Mouse (Mus musculus) heart, postnatal 10 days (tissue): ENCODE data around the gene Crygn. TPM values are rescaled to one million over a fixed set of nuclear protein-coding genes. Genes with fewer than 3 reads are reported as not detected.
A peak's percentile ranks its signal among the peaks of the same experiment; 100 is the strongest.

Experiments
- DNase-seq, 2 experiments: peaks; one replicate each; pipeline ENCODE4 v3.0.0; 2021
- intact Hi-C: fragments of 180-260 bp; cut with DNase I; formaldehyde crosslinking; loops from one replicate; pipeline ENCODE4 v1.15.1; 2025
- total RNA-seq, 2 experiments: library from RNA; stranded (reverse); gene quantifications; 2 replicates each; pipeline ENCODE4 v1.2.3; 2021

The Crygn gene
- total RNA-seq, 2 experiments from 2014 or later, result not detected

DNA sequence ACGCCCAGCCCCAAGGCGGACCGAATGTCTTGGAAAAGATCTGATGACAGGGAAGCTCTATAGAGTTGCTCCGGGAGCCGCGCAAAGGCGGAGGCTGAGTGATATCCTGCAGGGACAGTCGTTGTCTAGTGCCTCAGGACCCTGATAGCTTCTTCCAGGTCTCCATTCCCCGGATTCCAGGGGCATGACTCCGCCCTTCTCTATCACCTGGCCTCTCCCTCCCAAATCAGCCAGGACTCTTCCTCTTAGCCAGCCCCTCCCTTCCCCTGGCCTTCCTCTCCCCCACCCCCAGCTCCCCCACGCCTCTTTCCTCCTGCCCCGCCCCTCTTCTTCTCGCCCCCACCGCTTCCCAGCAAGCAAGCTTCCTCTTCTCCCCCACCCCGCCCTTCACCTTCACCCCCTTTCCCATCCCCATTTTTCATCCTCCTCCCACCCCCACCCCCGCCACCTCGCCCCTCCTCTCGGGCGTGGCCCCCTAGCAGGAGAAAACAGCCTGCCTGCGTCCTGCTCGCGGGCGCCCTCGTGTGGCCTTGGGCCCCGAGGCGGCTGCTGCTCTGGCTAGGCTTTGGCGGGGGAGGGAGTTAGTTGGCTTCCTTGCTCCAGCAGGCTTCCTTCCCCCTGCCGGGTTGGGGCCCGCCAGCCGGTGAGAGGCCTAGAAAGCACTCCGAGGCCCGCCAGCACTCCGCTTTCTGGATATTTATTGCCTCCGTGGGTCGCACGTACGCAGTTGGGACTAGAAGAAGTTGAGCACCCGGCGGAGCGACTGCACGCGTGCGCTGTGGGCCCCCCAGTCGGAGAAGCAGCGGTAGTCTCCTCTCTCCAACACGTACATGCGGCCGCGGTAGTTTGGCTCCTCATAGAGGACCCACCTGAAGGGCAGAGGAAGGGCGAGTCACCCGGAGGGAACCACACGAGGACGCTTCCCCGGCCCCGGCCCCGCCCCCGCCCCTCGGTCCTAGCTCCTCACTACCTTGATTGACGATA is 7.2 kb downstream of the Crygn start:
- DNase-seq, result peak; percentile 92 to 94
- intact Hi-C loops, result loop anchor here (2.0 kb wide), 2 partner anchors 28 to 66 kb away; partner anchors contain the start of gene Nub1

DNA sequence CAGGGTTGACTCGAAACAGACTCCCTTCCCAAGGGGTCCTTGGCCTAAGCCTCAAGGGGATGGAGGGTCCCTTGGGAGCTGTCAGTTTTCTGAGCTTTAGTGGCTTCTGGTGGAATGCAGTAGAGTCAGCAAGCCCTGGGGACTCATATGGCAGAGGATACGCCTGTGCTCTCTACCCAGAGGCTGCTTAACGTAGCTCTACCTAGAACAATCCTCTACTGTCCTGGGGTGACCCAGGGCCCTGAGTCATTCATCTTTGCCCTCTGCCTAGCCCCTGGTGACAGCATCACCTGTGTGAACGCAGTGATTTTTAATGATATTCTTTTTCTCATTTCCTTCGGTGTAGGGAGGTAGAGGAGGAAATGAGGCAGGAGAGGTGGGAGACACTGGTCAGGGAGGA is 8.1 kb downstream of the Crygn start:
- intact Hi-C loops, result loop anchor here (2.0 to 5.0 kb wide), 3 partner anchors 29 to 65 kb away; partner anchors contain the start of gene Nub1

DNA sequence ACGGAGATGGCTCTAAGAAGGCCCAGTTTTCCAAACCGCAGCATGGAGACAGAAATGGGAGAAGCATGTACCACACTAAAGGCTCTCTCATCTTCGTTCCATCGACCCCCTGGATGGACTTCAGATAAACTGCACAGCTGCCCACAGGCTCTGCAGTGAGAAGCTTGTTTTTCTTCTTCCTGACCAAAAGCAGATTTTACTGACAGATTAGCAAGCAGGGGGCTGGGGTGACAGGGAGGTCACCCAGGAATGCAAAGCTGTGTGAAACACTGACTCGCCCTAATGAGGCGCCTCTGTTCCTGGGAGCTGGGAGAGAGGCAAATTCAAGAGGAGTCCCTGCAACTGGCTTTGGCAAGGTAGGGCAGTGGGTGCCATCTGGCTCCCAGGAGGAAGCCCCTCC is 10.3 kb downstream of the Crygn start:
- intact Hi-C loops, result loop anchor here (5.0 kb wide), 1 partner anchor 40 kb away; no protein-coding TSS in a partner anchor
- DNase-seq, result no peak

More for the DNA sequence above, 8.1 kb downstream of the Crygn start:
- DNase-seq, result no peak

DNA sequence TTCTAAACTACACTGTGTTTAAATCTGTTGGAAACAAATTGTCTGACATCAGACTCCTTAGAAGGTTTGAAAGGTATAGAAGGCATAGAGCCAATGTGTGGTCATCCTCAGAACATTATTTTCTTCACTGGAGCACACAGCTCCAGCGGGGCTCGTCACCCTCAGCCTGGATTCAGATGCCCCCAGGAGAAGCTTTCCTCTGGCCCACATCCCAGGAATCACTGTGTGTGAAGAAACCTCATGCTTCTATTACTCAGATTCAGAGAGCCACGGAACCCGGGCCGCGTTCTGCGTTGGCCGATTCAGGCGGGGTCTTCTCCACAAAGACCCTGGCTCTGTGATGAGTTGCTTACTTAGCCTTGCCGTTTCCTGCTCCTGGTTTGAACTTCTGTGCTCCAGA is 13.9 kb downstream of the Crygn start:
- DNase-seq, result no peak
- intact Hi-C loops, result no loop called here

DNA sequence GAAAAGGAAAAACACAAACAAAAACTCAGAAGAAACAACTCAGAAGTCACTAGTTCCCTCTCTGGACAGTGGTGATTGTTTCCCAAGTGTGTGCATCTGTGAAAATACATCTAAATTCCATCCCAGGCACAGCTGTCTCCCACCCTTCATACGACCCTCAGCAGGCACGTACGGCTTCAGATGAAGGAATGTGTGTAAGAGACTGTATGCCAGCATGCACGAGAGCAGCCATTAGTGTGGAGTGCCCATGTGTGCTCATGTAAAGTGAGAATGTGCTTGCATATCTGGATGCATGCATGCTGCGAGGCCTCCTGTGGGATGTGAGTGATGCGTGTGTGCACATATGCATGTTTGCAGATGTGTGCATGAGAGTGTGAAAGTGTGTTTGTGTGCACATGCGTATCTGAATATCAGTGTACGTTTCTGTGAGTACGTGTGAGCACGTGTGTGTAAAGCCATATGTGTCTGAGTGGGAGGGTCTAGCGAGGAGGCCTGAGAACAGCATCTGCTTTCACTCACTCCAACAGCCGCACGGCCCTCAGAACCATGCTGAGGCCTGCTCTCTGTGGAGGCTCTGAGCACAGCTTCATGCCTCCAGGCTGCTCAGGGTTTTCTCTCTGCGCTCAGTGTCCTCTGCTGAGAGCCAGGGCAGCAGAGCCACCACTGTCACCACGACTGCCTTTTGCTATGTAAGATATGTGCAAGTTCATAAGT is 16.5 kb downstream of the Crygn start:
- DNase-seq, result no peak
- intact Hi-C loops, result no loop called here

DNA sequence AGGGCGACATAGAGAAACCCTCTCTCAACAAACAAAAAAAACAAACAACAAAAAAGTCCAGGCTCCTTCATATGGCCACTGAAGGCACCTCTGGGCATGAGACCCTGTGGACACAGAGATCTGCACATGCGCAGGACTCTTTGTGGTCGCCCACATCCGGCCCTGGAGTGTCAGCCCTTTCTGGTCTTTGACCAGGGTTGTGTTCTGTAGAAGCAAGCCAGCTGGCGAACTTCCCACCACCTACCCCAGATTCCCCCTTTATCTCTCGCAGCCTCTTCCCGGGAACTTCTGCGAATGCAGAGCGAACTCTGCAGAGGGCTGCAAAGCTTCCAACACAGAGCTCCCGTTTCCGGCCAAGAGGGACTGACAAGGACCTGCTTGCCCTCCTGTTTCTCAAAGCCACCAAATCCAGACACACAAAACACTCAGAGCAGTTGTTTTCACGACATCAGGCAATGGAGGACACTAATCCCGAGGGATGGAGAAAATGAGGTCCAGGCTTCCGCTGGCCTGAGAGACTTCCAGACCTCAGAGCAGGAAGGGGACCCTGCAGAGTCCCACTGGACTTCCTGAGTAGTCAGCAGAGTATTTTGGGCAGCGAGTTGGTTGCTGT is 18.6 kb downstream of the Crygn start:
- DNase-seq, result peak; percentile 91
- intact Hi-C loops, result no loop called here

DNA sequence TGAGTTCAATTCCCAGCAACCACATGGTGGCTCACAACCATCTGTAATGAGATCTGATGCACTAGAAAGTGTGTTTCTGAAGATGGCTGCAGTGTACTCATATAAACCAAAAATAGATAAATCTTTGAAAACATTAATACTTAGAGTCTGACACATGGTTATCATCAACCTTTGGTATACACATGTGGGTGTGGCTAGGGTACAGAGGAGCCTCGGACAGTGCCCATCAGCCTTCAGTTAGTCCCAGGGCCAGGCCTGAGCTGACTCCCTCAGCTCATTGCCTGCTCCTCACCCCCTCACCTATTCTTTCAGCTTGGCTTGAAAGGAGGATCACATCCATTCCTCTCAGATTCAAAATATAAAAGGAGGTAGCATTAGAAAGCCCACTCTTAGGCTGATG is 19.3 kb downstream of the Crygn start:
- intact Hi-C loops, result no loop called here
- no peak for DNase-seq

DNA sequence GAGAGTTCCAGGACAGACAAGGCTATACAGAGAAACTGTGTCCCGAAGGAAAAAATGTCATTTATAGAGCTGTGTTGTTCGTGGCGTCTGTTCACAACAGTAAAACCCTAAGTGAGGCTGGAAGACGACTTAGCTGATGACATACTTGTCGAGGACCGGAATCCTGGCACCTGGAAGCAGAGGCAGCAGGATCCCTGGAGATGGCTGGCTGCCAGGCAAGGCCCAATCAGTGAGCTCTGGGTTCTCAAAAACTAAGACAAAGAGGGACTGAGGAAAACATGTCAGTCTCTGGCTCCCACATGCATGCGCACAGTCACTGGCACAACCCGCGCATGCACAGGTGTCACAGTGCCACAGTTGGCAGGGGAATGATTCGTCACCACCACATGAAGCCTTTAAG is 20.2 kb downstream of the Crygn start:
- DNase-seq, result no peak
- intact Hi-C loops, result no loop called here

DNA sequence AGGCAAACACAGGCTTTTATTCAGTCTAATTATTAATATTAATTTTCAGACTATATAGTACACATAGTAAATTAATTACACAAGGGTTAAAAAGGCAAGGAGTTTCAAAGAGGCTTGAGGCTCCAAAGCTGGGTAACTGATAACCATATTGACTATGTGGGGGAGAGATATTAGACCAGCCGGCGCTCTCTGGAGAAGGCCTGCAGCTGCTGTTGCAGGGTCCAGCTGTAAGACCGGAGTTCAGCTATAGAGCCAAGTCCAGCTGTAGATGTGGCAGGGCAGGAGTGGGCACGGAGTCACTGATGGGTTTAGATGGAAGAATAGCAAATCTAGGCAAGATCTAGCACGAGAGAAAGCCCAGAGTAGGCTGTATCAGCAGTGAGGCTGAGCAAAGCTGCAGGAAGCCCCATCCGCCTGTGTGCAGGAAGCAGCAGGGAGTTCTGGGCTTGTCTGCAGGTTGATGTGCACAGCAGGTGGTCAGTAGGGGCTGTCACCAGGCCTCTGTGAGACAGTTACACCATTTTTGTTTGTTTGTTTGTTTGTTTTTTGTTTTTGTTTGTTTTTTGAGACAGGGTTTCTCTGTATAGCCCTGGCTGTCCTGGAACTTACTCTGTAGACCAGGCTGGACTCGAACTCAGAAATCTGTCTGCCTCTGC is 23.9 kb downstream of the Crygn start:
- intact Hi-C loops, result no loop called here
- DNase-seq, result no peak

DNA sequence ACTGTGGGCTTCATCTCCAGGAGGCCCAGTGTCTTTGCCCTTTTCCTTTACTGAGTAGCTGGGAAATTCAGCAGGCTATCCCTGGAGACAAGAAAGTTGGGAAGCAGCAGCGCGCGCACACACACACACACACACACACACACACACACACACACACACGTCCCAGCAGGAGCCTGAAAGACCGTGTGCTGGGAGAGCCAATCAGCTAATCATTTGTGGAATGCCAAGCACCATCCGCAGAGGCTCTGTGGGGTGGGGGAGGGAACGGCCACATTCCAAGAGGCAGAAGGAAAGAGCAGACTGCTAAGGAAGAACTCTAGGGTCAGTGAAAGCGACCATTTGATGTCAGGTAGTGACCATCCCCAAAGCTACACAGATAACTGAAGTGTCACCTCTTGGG is 24.7 kb downstream of the Crygn start:
- intact Hi-C loops, result no loop called here
- DNase-seq, result no peak

DNA sequence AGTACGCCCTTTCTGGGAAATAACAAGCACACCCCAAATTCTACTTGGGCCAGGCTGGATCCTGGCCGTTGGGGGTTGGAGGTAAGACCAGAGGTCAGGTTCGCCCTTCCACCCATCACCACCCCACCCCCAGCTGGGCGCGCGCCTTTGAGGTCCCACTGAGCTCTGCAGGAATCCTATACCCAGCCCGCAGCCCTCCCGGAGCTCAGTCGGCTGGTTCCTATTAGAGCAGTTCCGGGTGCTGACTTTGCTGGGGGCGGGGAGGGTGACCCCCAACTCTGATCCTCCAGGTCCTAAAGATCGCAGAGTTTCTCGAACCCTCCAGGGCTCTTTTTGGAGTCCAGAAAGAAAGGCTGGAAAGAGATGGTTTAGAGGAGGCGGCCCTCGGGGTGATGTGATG is 26.8 kb downstream of the Crygn start:
- intact Hi-C loops, result no loop called here
- no peak for DNase-seq

DNA sequence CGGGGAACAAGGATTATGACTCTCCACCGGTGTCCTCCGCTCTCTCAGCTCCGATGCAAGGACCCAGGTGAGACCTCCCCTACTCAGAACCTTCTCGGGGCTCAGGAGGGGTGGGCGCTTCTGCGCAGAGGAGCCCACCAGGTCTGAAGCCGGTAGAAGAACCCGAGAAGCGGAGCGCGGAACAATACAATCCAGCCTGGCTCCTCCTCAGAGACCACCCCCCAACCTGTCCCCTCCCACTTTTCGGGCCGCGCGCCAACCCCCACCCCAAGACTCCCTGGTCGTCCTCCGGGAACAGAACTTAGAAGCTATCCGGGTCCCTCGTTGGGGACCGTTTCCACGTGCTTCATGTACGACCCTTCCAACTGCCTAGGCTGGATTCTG is 27.3 kb downstream of the Crygn start, which contains the start of gene Wdr86:
Gene Wdr86, minus strand, starts transcription at position 240 of the 384 bp plus-strand sequence.
- no peak for DNase-seq
- intact Hi-C loops, result no loop called here

DNA sequence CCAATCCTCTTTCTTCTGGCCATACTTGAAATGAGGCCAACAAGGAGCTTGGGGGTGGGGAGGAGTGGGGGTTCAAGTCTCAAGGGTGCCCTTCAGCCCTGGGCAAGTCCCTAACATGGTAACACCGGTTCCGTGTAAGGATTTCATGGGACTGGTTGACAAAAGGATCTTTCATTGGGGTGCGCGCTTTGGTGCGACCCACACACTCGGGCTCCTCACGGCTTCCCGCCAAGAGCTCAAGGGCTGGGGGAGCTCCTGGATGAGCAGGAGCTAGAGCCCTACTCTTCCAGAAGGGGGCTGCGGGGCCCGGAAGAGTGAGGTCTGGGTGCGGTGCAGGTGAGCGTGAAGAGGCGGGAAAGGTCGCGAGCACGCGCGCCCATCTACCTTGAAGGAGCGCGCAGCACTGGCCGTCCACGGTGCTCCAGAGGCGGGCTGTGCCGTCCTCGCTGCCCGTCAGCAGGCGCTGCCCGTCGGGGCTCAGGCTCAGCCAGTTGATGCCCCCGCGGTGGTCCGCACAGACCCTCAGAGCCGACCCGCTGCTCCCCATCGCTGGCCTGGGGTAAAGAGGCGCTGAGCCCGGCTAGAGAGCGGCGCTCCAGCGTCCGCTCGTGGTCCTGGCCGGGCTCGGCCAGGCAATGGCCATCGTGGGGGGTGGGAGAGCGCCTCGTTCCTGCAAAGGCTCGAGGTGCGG is 27.9 kb downstream of the Crygn start:
- intact Hi-C loops, result no loop called here
- no peak for DNase-seq

DNA sequence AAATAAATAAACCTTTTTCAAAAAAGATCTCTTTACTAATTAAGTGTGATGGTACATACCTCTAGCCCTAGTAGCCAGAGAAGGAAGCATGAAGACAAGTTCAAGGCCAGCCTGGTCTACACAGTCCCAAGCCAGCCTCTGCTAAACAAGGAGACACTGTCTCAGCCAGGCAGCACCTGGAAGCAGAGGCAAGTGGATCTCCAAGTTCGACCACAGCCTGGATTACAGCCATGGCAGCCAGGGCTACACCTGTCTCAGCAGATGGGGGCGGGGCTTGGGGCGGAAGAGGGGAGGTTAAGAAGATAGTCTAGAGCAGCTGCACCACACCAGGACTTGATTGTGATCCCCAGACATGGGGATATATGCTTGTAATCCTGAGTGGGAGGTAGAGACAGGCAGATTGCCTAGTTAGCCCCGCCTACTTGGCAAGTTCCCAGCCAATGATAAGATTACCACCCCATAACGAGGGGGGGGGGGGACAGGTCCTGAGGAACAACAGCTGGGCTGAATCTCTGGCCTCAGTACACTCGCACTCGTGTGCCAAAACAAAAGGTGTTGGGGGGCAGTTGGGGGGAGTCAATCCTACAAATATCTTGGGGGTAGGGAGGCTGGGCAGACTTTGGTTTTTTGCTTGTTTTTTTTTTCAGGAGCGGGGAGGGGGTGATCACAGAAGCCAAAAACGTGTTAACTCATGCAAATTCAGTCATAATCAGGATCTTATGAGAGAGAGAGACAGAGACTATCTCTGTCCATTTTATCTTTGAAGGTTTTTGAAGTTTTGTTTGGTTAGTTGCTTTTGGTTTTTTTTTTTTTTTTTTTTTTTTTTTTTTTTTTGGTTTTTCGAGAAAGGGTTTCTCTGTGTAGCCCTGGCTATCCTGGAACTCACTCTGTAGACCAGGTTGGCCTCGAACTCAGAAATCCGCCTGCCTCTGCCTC is 30.6 kb downstream of the Crygn start:
- intact Hi-C loops, result no loop called here
- DNase-seq, result no peak

DNA sequence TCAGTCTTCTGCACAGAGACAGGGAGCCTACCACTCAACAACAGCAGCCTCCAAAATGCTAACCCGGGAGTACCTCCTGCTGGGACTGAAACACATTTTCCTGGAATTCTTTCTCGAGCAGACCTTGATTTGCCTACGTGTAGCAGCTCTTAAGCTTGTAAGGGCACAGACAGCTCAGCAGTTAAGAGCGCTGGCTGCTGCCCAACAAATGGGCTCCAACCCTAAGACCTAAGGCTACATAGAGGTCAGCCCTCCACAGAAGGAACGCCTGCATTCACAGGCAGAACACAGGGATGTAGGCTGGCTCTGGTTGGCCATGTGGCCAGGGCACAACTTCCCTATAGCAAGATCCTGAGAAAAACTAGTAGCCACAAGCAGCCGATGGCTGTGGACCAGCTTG is 31.9 kb downstream of the Crygn start:
- no peak for DNase-seq
- intact Hi-C loops, result no loop called here

DNA sequence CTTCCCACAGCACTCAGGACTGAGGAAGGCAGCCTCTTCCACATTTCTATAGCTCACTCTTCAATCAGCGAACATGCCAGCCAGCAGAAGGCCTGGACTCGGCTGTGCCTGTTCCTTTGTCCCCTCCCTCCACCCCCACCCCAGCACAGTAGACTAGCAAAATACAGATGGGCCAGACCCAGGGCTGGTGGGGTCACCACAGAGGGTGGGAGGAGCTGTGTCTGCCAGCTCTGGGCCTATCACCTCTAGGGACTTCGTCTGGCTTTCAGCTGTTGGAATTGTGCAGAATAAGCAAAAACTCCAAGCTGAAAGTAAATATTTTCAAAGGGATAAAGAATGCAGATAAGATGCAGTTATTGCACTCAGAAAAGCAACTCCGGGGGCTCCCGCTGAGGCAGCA is 33.0 kb downstream of the Crygn start:
- no peak for DNase-seq
- intact Hi-C loops, result no loop called here

DNA sequence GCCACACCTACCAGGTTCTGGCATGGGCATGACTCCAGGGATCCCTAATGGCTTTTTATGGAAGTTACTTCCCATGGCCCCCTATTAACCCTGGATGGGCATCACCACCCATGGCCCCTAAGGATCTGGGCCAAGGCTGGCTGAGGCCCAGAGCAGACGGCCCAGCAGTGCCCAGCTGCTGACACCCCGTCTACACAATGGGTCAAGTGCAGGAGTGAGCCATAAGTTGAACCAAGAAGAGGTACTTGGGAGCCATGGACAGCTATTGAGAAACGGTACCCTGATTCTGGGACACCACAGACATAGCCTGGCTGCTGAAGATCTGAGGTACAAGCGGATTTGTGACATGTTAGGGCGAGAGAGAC is 33.6 kb downstream of the Crygn start:
- intact Hi-C loops, result no loop called here
- DNase-seq, result no peak

DNA sequence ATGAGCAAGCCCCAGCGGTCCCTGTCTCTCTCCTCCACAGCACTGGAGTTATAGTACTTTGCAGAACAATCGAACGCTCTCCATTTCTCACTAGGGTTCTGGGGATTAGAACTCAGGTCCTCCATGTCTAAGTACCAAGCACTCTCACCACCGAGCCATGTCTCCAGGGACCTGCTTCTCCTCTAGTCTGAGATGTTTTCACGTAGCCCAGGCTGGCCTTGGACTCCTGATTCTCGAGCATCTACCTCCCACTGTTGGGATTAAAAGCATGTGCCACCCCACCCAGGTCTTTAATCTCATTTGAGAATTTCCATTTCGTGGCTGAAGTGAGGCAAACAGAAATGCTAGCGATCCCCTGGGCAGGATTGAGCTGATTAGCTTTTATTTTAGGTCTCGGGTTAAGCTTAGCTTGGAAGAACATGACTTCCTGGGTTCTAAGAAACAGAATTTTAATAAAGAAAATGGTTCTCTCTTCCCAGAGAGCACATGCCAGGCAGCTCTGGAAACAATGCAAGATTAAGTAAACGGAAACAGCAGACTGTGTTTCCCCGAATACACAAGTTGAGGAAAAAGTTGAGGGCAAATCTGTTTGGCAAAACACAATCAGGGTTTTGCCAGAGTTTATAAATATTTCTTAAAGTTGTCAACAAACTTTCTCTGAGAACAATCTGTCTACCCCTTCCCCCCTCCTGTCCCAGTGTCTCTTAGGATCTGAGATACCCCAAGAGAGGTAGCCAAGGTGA is 34.1 kb downstream of the Crygn start:
- DNase-seq, result no peak
- intact Hi-C loops, result no loop called here
